Mouse (Mus musculus) intestine, embryonic 15.5 days (tissue): ENCODE measurements around the gene Etv3. TPM values are rescaled to one million over a fixed set of nuclear protein-coding genes. Genes with fewer than 3 reads are reported as not detected.
A peak's percentile ranks its signal among the peaks of the same experiment; 100 is the strongest.
"Not testable (repeated sequence)": the region's sequence is repeated elsewhere in the genome, so short reads cannot be mapped to it uniquely, and the experiment has no call there.

ENCODE experiments used
- ATAC-seq: fragments of 200-750 bp; cut with Nextera tagmentation; 2 replicates; pipeline ENCODE4 v1.8.0; 2017; ENCODE audit warnings: moderate TSS enrichment, moderate library complexity
- H3K27ac ChIP-seq: fragments of 300-500 bp; sonication (generic); 2 replicates; pipeline ENCODE4 v1.5.1; 2015; ENCODE audit warnings: mild to moderate bottlenecking, inconsistent platforms
- H3K27me3 ChIP-seq: fragments of 300-500 bp; sonication (generic); replicated peaks from 2 replicates; pipeline ENCODE4 v1.6.1; 2015; ENCODE audit warnings: inconsistent platforms
- H3K36me3 ChIP-seq: fragments of 300-500 bp; sonication (generic); 2 replicates; pipeline ENCODE4 v1.6.1; 2015; ENCODE audit warnings: inconsistent platforms
- H3K4me1 ChIP-seq: fragments of 300-500 bp; sonication (generic); replicated peaks from 2 replicates; pipeline ENCODE4 v1.6.1; 2015; ENCODE audit warnings: inconsistent platforms
- H3K4me2 ChIP-seq: fragments of 300-500 bp; sonication (generic); replicated peaks from 2 replicates; pipeline ENCODE4 v1.6.1; 2015; ENCODE audit warnings: mild to moderate bottlenecking, inconsistent platforms
- H3K4me3 ChIP-seq: fragments of 300-500 bp; sonication (generic); replicated peaks from 2 replicates; pipeline ENCODE4 v1.5.1; 2015; ENCODE audit warnings: inconsistent platforms
- H3K9ac ChIP-seq: fragments of 300-500 bp; sonication (generic); 2 replicates; pipeline ENCODE4 v1.6.1; 2015; ENCODE audit warnings: inconsistent platforms
- H3K9me3 ChIP-seq: fragments of 300-500 bp; sonication (generic); 2 replicates; pipeline ENCODE4 v1.6.1; 2016; ENCODE audit warnings: inconsistent platforms
- WGBS: fragments of 180-500 bp; shearing (Covaris S2); methylation state at CpG from one replicate; pipeline ENCODE4 v1.1.7; 2015; 5-methylcytosine and 5-hydroxymethylcytosine counted together
- polyA plus RNA-seq: library from polyadenylated mRNA; unstranded; fragments of >200 nt; fragmentation: Nextera tagmentation; extraction: Ambion mirVana; gene quantifications from 2 replicates; pipeline ENCODE4 v1.2.1, GENCODE M21; 2015

The Etv3 gene
- polyA plus RNA-seq, 1 experiment from 2014 or later = 12.5 TPM

GRCm38 (mm10) chr3:87546291-87546721 is 21.1 kb downstream of the Etv3 start:
- Histone ChIP-seq H3K9me3 (no peaks in the 10 kb centered on the region), H3K4me2 (no peak overlapping the region), H3K27me3 (0 out of 2 replicates have a peak, but pooled peaks cover 6% of the 10 kb centered on the region), H3K27ac (no peak overlapping the region), H3K4me3 (no peak overlapping the region), H3K36me3 (no peaks in the 10 kb centered on the region), H3K9ac (no peak overlapping the region), H3K4me1 (no peaks in the 10 kb centered on the region)
- ATAC-seq = no peak
- 78% methylated on average over 10 of the region's 10 CpGs for WGBS

- no peaks in the 10 kb centered on the region for H3K9me3 ChIP-seq
- ATAC-seq = no peak
- H3K27ac ChIP-seq = no peak overlapping the region
- no peaks in the 10 kb centered on the region for H3K4me1 ChIP-seq
- no peak overlapping the region for H3K9ac ChIP-seq
- no peak overlapping the region for H3K4me3 ChIP-seq
- WGBS = 28% methylated on average over 14 of the region's 14 CpGs
- H3K4me2 ChIP-seq = 0 out of 2 replicates have a peak overlapping the region, but pooled peaks have one; percentile 17
- H3K27me3 ChIP-seq = 0 out of 2 replicates have a peak, but pooled peaks cover 6% of the 10 kb centered on the region
- no peaks in the 10 kb centered on the region for H3K36me3 ChIP-seq
Measured at GRCm38 (mm10) chr3:87549908-87550307, 24.7 kb downstream of the Etv3 start.

- Histone ChIP-seq H3K9ac (no peak overlapping the region), H3K36me3 (no peaks in the 10 kb centered on the region), H3K4me2 (no peak overlapping the region), H3K27ac (no peak overlapping the region), H3K4me3 (no peak overlapping the region), H3K9me3 (no peaks in the 10 kb centered on the region), H3K27me3 (0 out of 2 replicates have a peak, but pooled peaks cover 6% of the 10 kb centered on the region), H3K4me1 (0 out of 2 replicates have a peak, but pooled peaks cover 8% of the 10 kb centered on the region)
- WGBS = 78% methylated on average over 4 of the region's 4 CpGs
- no peak for ATAC-seq
Measured at GRCm38 (mm10) chr3:87552327-87552726, 27.1 kb downstream of the Etv3 start.

- 61% methylated on average over 11 of the region's 11 CpGs for WGBS
- Histone ChIP-seq H3K36me3 (no peaks in the 10 kb centered on the region), H3K9me3 (no peaks in the 10 kb centered on the region), H3K4me3 (no peak overlapping the region), H3K4me1 (0 out of 2 replicates have a peak, but pooled peaks cover 8% of the 10 kb centered on the region), H3K27me3 (0 out of 2 replicates have a peak, but pooled peaks cover 6% of the 10 kb centered on the region), H3K9ac (no peak overlapping the region), H3K4me2 (no peak overlapping the region), H3K27ac (no peak overlapping the region)
- no peak for ATAC-seq
Measured at GRCm38 (mm10) chr3:87553196-87553935, 28.2 kb downstream of the Etv3 start.

- WGBS = 81% methylated on average over 13 of the region's 13 CpGs
- not testable (repeated sequence) for H3K4me2 ChIP-seq, H3K27ac ChIP-seq, H3K4me1 ChIP-seq, H3K9ac ChIP-seq, ATAC-seq, H3K9me3 ChIP-seq, H3K4me3 ChIP-seq, H3K27me3 ChIP-seq, H3K36me3 ChIP-seq
Measured at GRCm38 (mm10) chr3:87554859-87555258, 29.7 kb downstream of the Etv3 start.

- no peaks in the 10 kb centered on the region for H3K36me3 ChIP-seq
- H3K4me2 ChIP-seq = 0 out of 2 replicates have a peak overlapping the region, but pooled peaks have one; percentile 3
- peak; percentile 64 for ATAC-seq
- H3K9ac ChIP-seq = no peak overlapping the region
- H3K4me1 ChIP-seq = 0 out of 2 replicates have a peak, but pooled peaks cover 8% of the 10 kb centered on the region
- no peak overlapping the region for H3K4me3 ChIP-seq
- no peaks in the 10 kb centered on the region for H3K9me3 ChIP-seq
- WGBS = 59% methylated on average over 3 of the region's 3 CpGs
- H3K27ac ChIP-seq = peak overlapping the region; percentile 71
- H3K27me3 ChIP-seq = no peaks in the 10 kb centered on the region
Measured at GRCm38 (mm10) chr3:87556109-87556531, 30.9 kb downstream of the Etv3 start.

- peak; percentile 91 for ATAC-seq
- peak overlapping the region; percentile 71; the same call in 1 of the 2 replicates for H3K27ac ChIP-seq
- H3K9me3 ChIP-seq = no peaks in the 10 kb centered on the region
- no peak overlapping the region for H3K9ac ChIP-seq
- WGBS = 55% methylated on average over 12 of the region's 12 CpGs
- no peaks in the 10 kb centered on the region for H3K36me3 ChIP-seq
- no peak overlapping the region for H3K4me3 ChIP-seq
- no peak overlapping the region for H3K4me2 ChIP-seq
- H3K27me3 ChIP-seq = no peaks in the 10 kb centered on the region
- 0 out of 2 replicates have a peak, but pooled peaks cover 12% of the 10 kb centered on the region for H3K4me1 ChIP-seq
Measured at GRCm38 (mm10) chr3:87556668-87557278, 31.6 kb downstream of the Etv3 start.

- WGBS = 63% methylated on average over 3 of the region's 3 CpGs
- Histone ChIP-seq H3K27ac (no peak overlapping the region), H3K9ac (no peak overlapping the region), H3K36me3 (no peaks in the 10 kb centered on the region), H3K4me1 (0 out of 2 replicates have a peak, but pooled peaks cover 12% of the 10 kb centered on the region), H3K9me3 (no peaks in the 10 kb centered on the region), H3K4me3 (no peak overlapping the region), H3K4me2 (no peak overlapping the region), H3K27me3 (no peaks in the 10 kb centered on the region)
- no peak for ATAC-seq
Measured at GRCm38 (mm10) chr3:87560156-87560555, 34.9 kb downstream of the Etv3 start.

GRCm38 (mm10) chr3:87561434-87561833 is 36.2 kb downstream of the Etv3 start:
- no peak for ATAC-seq
- H3K27ac ChIP-seq = no peak overlapping the region
- H3K9me3 ChIP-seq = no peaks in the 10 kb centered on the region
- peaks cover 9% of the 10 kb centered on the region for H3K4me1 ChIP-seq
- no peak overlapping the region for H3K9ac ChIP-seq
- no peaks in the 10 kb centered on the region for H3K36me3 ChIP-seq
- no peak overlapping the region for H3K4me2 ChIP-seq
- 66% methylated on average over 8 of the region's 8 CpGs for WGBS
- H3K27me3 ChIP-seq = no peaks in the 10 kb centered on the region
- H3K4me3 ChIP-seq = no peak overlapping the region

GRCm38 (mm10) chr3:87562370-87562769 is 37.2 kb downstream of the Etv3 start:
- Histone ChIP-seq H3K4me3 (no peak overlapping the region), H3K4me2 (no peak overlapping the region), H3K36me3 (no peaks in the 10 kb centered on the region), H3K4me1 (peaks cover 9% of the 10 kb centered on the region), H3K27ac (no peak overlapping the region), H3K9me3 (no peaks in the 10 kb centered on the region), H3K9ac (no peak overlapping the region), H3K27me3 (no peaks in the 10 kb centered on the region)
- WGBS = 3% methylated on average over 6 of the region's 6 CpGs
- ATAC-seq = peak; percentile 54; the same call in 1 of the 2 replicates

GRCm38 (mm10) chr3:87563466-87563865 is 38.3 kb downstream of the Etv3 start:
- ATAC-seq = no peak
- Histone ChIP-seq H3K27ac (no peak overlapping the region), H3K9me3 (no peaks in the 10 kb centered on the region), H3K4me1 (peaks cover 9% of the 10 kb centered on the region), H3K36me3 (no peaks in the 10 kb centered on the region), H3K9ac (no peak overlapping the region), H3K4me3 (no peak overlapping the region), H3K4me2 (no peak overlapping the region), H3K27me3 (no peaks in the 10 kb centered on the region)
- 76% methylated on average over 5 of the region's 5 CpGs for WGBS

- peak overlapping the region; percentile 42; the same call in 1 of the 2 replicates for H3K4me2 ChIP-seq
- H3K9ac ChIP-seq = no peak overlapping the region
- peak; percentile 3; the same call in 1 of the 2 replicates for ATAC-seq
- H3K4me3 ChIP-seq = no peak overlapping the region
- no peaks in the 10 kb centered on the region for H3K36me3 ChIP-seq
- no peaks in the 10 kb centered on the region for H3K27me3 ChIP-seq
- H3K4me1 ChIP-seq = peaks cover 9% of the 10 kb centered on the region
- no peaks in the 10 kb centered on the region for H3K9me3 ChIP-seq
- WGBS = 78% methylated on average over 6 of the region's 6 CpGs
- H3K27ac ChIP-seq = peak overlapping the region; percentile 25; the same call in 1 of the 2 replicates
Measured at GRCm38 (mm10) chr3:87565623-87566022, 40.4 kb downstream of the Etv3 start.
